Mouse (Mus musculus): ENCODE data around the gene Cox8b. TPM values are rescaled to one million over a fixed set of nuclear protein-coding genes. Genes with fewer than 3 reads are reported as not detected.

The Cox8b gene
- polyA plus RNA-seq, 1 experiment: not detected

DNA sequence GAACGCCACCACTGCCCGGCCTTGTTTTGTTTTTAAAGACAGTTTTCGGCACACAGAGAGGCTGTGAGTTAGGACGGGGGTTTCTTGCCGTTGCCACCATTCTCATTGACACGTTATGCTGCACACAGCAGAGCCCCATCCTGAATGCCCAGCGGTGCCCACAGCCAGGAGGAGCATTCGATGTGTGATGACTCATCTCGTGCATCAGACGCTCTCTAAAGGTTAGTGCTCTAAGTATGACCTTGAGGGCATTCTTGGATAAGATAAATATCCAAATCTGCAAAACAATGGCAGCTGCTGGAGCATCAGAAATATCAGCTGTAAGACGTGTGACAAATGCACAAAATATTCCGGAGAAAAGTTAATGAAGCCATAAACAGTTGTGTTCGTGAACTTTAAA, 6.9 kb upstream of the Cox8b start:
- 87% methylated on average over 13 of the region's 13 CpGs for WGBS
- no peak for DNase-seq (ENCODE audit: low read depth in 1 of 2, low spot score in 2 of 2)
- Histone ChIP-seq H3K4me3 (ENCODE audit: extremely low read depth, insufficient read depth, insufficient read length) (no peak overlapping the region), H3K27me3 (ENCODE audit: control insufficient read depth, insufficient read depth, low read length) (no peaks in the 10 kb centered on the region), H3K27ac (ENCODE audit: insufficient read depth, low read length) (no peak overlapping the region), H3K4me1 (ENCODE audit: control insufficient read depth, insufficient read depth, insufficient read length) (no peaks in the 10 kb centered on the region), H3K36me3 (ENCODE audit: control insufficient read depth, insufficient read depth, low read length) (no peaks in the 10 kb centered on the region)
- no peak for TF ChIP-seq POLR2A (IDR thresholded peaks at IDR 0.05; ENCODE audit: low read depth, low read length)
- TF ChIP-seq CTCF (IDR thresholded peaks at IDR 0.05; ENCODE audit: extremely low read depth, insufficient read depth, insufficient read length, insufficient replicate concordance): no peak

DNA sequence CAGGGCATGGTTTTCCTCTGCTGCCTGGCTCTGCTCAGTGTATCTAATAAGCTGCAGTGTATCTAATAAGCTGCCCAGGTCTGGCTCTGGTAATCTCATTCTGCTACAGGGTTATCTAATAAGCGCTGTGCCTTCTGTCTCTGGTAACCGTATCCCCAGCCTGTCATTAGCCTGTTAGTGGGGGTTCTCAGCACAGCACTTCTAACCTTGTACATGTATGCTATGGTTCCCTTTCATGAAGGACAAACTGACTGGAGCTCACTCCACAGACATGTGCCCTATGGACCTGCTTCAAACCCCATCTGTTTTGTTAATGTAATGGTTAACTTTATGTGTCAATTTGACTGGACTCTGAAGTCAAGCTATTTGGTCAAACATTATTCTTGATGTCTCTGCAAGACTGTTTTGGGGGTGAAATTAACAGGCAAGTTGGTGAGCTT, 5.4 kb upstream of the Cox8b start:
- DNase-seq (ENCODE audit: low read depth in 1 of 2, low spot score in 2 of 2): no peak
- H3K36me3 ChIP-seq (ENCODE audit: control insufficient read depth, insufficient read depth, low read length): no peaks in the 10 kb centered on the region
- no peak overlapping the region for H3K27ac ChIP-seq (ENCODE audit: insufficient read depth, low read length)
- WGBS: 85% methylated on average over 2 of the region's 2 CpGs
- H3K4me1 ChIP-seq (ENCODE audit: control insufficient read depth, insufficient read depth, insufficient read length): no peaks in the 10 kb centered on the region
- TF ChIP-seq CTCF (IDR thresholded peaks at IDR 0.05; ENCODE audit: extremely low read depth, insufficient read depth, insufficient read length, insufficient replicate concordance) (no peak), POLR2A (IDR thresholded peaks at IDR 0.05; ENCODE audit: low read depth, low read length) (no peak)
- no peaks in the 10 kb centered on the region for H3K27me3 ChIP-seq (ENCODE audit: control insufficient read depth, insufficient read depth, low read length)
- no peak overlapping the region for H3K4me3 ChIP-seq (ENCODE audit: extremely low read depth, insufficient read depth, insufficient read length)

DNA sequence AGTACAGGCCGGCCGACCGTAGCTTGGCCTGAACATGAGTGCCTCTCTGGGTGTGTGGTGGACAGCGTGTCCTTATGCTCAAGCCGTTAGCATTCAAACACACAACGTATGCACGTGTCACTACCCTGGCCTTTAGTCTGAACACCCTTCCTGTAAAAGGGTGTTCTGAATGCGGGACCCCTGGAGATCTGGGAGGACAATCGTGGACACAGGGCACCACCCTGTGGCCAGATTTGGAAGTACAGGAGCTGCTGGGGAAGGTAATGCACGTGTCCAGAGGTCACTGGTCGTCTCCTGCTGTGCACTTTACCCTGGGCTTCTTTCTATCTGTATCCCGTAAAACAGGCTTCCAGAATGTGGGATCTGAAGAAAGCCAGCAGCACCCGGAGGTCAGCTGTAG, 3.0 kb upstream of the Cox8b start:
- Histone ChIP-seq H3K27ac (ENCODE audit: insufficient read depth, low read length) (no peak overlapping the region), H3K4me1 (ENCODE audit: control insufficient read depth, insufficient read depth, insufficient read length) (no peaks in the 10 kb centered on the region), H3K27me3 (ENCODE audit: control insufficient read depth, insufficient read depth, low read length) (no peaks in the 10 kb centered on the region), H3K4me3 (ENCODE audit: extremely low read depth, insufficient read depth, insufficient read length) (no peak overlapping the region), H3K36me3 (ENCODE audit: control insufficient read depth, insufficient read depth, low read length) (peaks cover 5% of the 10 kb centered on the region)
- 27% methylated on average over 13 of the region's 13 CpGs for WGBS
- peak; percentile 87; the same call in 1 of the 2 replicates for TF ChIP-seq CTCF (IDR thresholded peaks at IDR 0.05; ENCODE audit: extremely low read depth, insufficient read depth, insufficient read length, insufficient replicate concordance)
- TF ChIP-seq POLR2A (IDR thresholded peaks at IDR 0.05; ENCODE audit: low read depth, low read length): no peak
- DNase-seq (ENCODE audit: low read depth in 1 of 2, low spot score in 2 of 2): peak; percentile 12 to 68

DNA sequence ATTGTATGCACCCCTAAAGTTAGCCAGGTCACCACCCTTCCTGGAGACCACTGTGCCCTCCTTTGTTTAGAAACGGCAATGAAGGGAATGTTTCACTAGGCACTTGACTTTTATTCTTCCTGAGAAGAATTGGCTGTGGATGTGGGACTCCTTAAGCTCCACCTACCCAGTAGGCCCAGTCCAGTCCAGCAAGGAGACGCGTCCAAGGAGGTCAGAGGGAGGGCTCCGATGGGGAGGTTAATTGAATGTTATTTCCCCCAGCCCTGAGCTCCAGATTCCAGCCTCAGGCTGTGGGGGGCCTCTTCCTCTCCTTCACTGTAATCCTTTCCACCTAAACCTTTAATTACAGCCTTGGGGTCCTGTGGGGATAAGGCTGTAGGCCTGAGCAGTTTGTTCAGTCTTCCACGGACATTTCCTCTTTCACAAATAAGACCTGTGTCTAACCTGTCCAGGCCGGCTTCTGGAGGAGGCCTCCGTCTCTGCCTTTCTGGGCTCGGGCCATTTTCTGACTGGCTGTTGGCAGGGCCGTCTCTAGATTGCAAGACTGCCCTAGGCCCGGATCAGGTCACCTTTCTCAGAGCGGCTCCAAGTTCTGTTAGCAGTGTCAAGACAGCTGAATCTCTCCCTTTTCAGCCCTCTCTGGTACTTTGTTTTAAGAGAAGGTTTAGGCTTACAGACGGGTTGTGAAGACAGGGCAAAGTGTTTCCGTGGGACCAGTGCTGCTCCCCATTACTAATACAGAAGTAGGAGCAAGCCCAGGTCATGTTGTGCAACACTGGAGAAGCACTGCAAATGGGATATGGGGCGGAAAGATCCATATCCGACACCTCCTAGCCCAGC, 2.0 kb upstream of the Cox8b start:
- Histone ChIP-seq H3K27me3 (ENCODE audit: control insufficient read depth, insufficient read depth, low read length) (no peaks in the 10 kb centered on the region), H3K4me1 (ENCODE audit: control insufficient read depth, insufficient read depth, insufficient read length) (no peaks in the 10 kb centered on the region), H3K36me3 (ENCODE audit: control insufficient read depth, insufficient read depth, low read length) (peaks cover 10% of the 10 kb centered on the region), H3K27ac (ENCODE audit: insufficient read depth, low read length) (no peak overlapping the region), H3K4me3 (ENCODE audit: extremely low read depth, insufficient read depth, insufficient read length) (no peak overlapping the region)
- WGBS: 89% methylated on average over 15 of the region's 15 CpGs
- TF ChIP-seq CTCF (IDR thresholded peaks at IDR 0.05; ENCODE audit: extremely low read depth, insufficient read depth, insufficient read length, insufficient replicate concordance) (no peak), POLR2A (IDR thresholded peaks at IDR 0.05; ENCODE audit: low read depth, low read length) (no peak)
- DNase-seq (ENCODE audit: low read depth in 1 of 2, low spot score in 2 of 2): no peak

DNA sequence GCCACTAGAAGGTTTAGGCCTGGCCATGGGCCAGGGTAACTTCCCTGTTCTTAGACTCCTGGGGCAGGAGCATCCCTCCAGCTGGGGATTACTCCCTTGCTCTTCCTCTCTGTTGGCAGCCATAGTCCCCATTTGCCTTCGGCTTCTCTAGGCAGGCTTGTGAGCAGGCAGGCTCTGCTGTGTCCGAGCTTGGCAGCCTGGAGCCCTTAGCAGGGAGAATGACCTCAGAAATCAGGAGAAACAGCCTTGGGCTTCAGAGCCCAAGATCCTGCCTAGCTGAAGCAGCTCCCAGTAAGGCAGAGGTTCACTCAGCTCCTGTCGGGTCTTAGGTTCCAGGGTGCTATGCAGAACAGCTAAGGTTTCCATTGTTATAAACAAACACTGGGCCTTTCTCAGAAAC, 1.1 kb downstream of the Cox8b start:
- 89% methylated on average over 3 of the region's 3 CpGs for WGBS
- peaks cover 18% of the 10 kb centered on the region for H3K36me3 ChIP-seq (ENCODE audit: control insufficient read depth, insufficient read depth, low read length)
- H3K4me3 ChIP-seq (ENCODE audit: extremely low read depth, insufficient read depth, insufficient read length): no peak overlapping the region
- H3K27me3 ChIP-seq (ENCODE audit: control insufficient read depth, insufficient read depth, low read length): no peaks in the 10 kb centered on the region
- no peak overlapping the region for H3K27ac ChIP-seq (ENCODE audit: insufficient read depth, low read length)
- no peak for DNase-seq (ENCODE audit: low read depth in 1 of 2, low spot score in 2 of 2)
- H3K4me1 ChIP-seq (ENCODE audit: control insufficient read depth, insufficient read depth, insufficient read length): no peaks in the 10 kb centered on the region
- TF ChIP-seq POLR2A (IDR thresholded peaks at IDR 0.05; ENCODE audit: low read depth, low read length) (no peak), CTCF (IDR thresholded peaks at IDR 0.05; ENCODE audit: extremely low read depth, insufficient read depth, insufficient read length, insufficient replicate concordance) (no peak)

DNA sequence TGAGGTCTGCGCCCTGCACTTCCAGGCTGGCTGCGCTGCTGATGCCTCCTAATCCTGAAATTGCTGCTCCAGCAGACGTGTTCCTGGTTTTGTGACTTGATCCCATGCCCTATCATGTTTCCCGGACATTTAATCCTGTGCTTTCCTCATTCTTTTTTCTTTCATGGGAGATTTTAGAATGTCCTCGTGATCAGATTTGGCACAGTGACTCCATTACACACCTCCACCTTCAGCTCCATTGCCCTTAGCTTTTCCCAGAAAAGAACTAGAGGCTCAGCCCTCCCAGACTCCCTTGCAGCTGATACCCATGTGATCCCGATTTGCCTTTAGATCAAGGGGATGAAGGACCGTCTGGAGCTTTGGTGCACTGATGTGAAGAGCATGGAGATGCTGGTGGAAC, 2.4 kb downstream of the Cox8b start:
- peaks cover 24% of the 10 kb centered on the region for H3K36me3 ChIP-seq (ENCODE audit: control insufficient read depth, insufficient read depth, low read length)
- H3K4me3 ChIP-seq (ENCODE audit: extremely low read depth, insufficient read depth, insufficient read length): no peak overlapping the region
- no peaks in the 10 kb centered on the region for H3K4me1 ChIP-seq (ENCODE audit: control insufficient read depth, insufficient read depth, insufficient read length)
- WGBS: 95% methylated on average over 7 of the region's 7 CpGs
- DNase-seq (ENCODE audit: low read depth in 1 of 2, low spot score in 2 of 2): no peak
- TF ChIP-seq POLR2A (IDR thresholded peaks at IDR 0.05; ENCODE audit: low read depth, low read length): no peak
- no peak for TF ChIP-seq CTCF (IDR thresholded peaks at IDR 0.05; ENCODE audit: extremely low read depth, insufficient read depth, insufficient read length, insufficient replicate concordance)
- H3K27ac ChIP-seq (ENCODE audit: insufficient read depth, low read length): no peak overlapping the region
- H3K27me3 ChIP-seq (ENCODE audit: control insufficient read depth, insufficient read depth, low read length): no peaks in the 10 kb centered on the region

DNA sequence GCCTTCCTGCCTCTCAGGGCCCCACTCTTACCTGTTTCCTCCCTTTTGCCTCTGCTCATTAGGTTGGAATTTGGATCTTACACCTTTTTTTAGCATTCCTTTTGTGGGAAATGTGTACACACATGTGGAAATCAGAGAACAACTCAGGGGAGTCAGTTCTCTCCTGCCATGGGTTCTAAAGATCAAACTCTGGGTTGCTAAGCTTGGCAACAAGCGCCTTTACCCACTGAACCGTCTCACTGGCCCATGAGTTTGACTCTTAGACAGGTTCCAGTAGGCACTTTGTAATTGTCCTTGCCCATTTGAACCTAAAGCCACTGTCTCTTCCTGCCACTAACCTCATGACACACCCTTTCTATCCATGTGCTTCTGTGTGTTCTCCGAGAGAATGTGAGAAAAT, 5.6 kb downstream of the Cox8b start:
- Histone ChIP-seq H3K27ac (ENCODE audit: insufficient read depth, low read length) (no peak overlapping the region), H3K4me1 (ENCODE audit: control insufficient read depth, insufficient read depth, insufficient read length) (no peaks in the 10 kb centered on the region), H3K4me3 (ENCODE audit: extremely low read depth, insufficient read depth, insufficient read length) (no peak overlapping the region), H3K27me3 (ENCODE audit: control insufficient read depth, insufficient read depth, low read length) (no peaks in the 10 kb centered on the region), H3K36me3 (ENCODE audit: control insufficient read depth, insufficient read depth, low read length) (peaks cover 30% of the 10 kb centered on the region)
- 92% methylated on average over 3 of the region's 3 CpGs for WGBS
- no peak for TF ChIP-seq CTCF (IDR thresholded peaks at IDR 0.05; ENCODE audit: extremely low read depth, insufficient read depth, insufficient read length, insufficient replicate concordance)
- no peak for TF ChIP-seq POLR2A (IDR thresholded peaks at IDR 0.05; ENCODE audit: low read depth, low read length)
- no peak for DNase-seq (ENCODE audit: low read depth in 1 of 2, low spot score in 2 of 2)

All from spleen, adult 2 months (tissue).